Mouse (Mus musculus) MEL (cell line): ENCODE results near the gene Sipa1l1. TPM values are rescaled to one million over a fixed set of nuclear protein-coding genes. Genes with fewer than 3 reads are reported as not detected.

Experiments
- DNase-seq: peaks from one replicate; pipeline ENCODE4 v3.0.0; 2011; ENCODE audit warnings: low read depth, low spot score
- H3K27ac ChIP-seq: 2 replicates; pipeline ENCODE4 v1.5.1; 2012; ENCODE audit warnings: low read depth, mild to moderate bottlenecking, control low read depth, low read length, moderate library complexity; ENCODE audit not compliant: control insufficient read depth
- H3K27me3 ChIP-seq, 2 experiments: fragments of 150-350 bp in 1 of 2; sonication (generic) in 1 of 2; 2 replicates each; pipeline ENCODE4 v1.6.1; 2012; ENCODE audit warnings: low read length in 2 of 2, mild to moderate bottlenecking in 2 of 2, improper control_type of control experiment in 1 of 2, moderate library complexity in 1 of 2; ENCODE audit not compliant: insufficient read depth in 2 of 2, control insufficient read depth in 1 of 2
- H3K36me3 ChIP-seq, 2 experiments: 2 replicates each; pipeline ENCODE4 v1.6.1; 2012 to 2014; ENCODE audit warnings: low read length in 2 of 2, improper control_type of control experiment in 1 of 2, inconsistent platforms in 1 of 2, mild to moderate bottlenecking in 1 of 2; ENCODE audit not compliant: insufficient read depth in 2 of 2, control insufficient read depth in 1 of 2
- H3K4me1 ChIP-seq, 2 experiments: fragments of 150-350 bp in 1 of 2; sonication (generic) in 1 of 2; 2 replicates each; pipeline ENCODE4 v1.6.1; 2012; ENCODE audit warnings: low read length in 2 of 2, improper control_type of control experiment in 1 of 2, mild to moderate bottlenecking in 1 of 2; ENCODE audit not compliant: insufficient read depth in 2 of 2, control insufficient read depth in 1 of 2
- H3K4me3 ChIP-seq, 2 experiments: fragments of 150-350 bp in 1 of 2; sonication (generic) in 1 of 2; 2 replicates each; pipeline ENCODE4 v1.5.1; 2012; ENCODE audit warnings: low read depth in 2 of 2, low read length in 2 of 2, mild to moderate bottlenecking in 2 of 2, moderate library complexity in 2 of 2, control low read depth in 1 of 2, improper control_type of control experiment in 1 of 2; ENCODE audit not compliant: control insufficient read depth in 1 of 2, insufficient read depth in 1 of 2
- H3K79me2 ChIP-seq: 2 replicates; pipeline ENCODE4 v1.6.1; 2012; ENCODE audit warnings: mild to moderate bottlenecking, low read length, moderate library complexity; ENCODE audit not compliant: control insufficient read depth, poor library complexity, insufficient read depth
- H3K9ac ChIP-seq: 2 replicates; pipeline ENCODE4 v1.6.1; 2012; ENCODE audit warnings: low read depth, mild to moderate bottlenecking, control low read depth, low read length, moderate library complexity; ENCODE audit not compliant: control insufficient read depth, poor library complexity, severe bottlenecking
- H3K9me3 ChIP-seq: fragments of 150-350 bp; sonication (generic); replicated peaks from 2 replicates; pipeline ENCODE4 v1.6.1; 2012; ENCODE audit warnings: mild to moderate bottlenecking, low read length, improper control_type of control experiment, moderate library complexity; ENCODE audit not compliant: insufficient read depth
- CHD2 ChIP-seq: IDR thresholded peaks from 2 replicates; pipeline ENCODE4 v1.6.1; 2011; ENCODE audit warnings: low read length, improper control_type of control experiment
- ELF1 ChIP-seq: IDR thresholded peaks from 2 replicates; pipeline ENCODE4 v1.6.1; 2014; ENCODE audit warnings: low read depth, mild to moderate bottlenecking, inconsistent platforms, low read length, improper control_type of control experiment, moderate library complexity
- EP300 ChIP-seq, 2 experiments: IDR thresholded peaks; 2 replicates each; pipeline ENCODE4 v1.6.1; 2011; ENCODE audit warnings: improper control_type of control experiment in 2 of 2, low read length in 2 of 2, low read depth in 1 of 2, mild to moderate bottlenecking in 1 of 2
- JUND ChIP-seq: IDR thresholded peaks from 2 replicates; pipeline ENCODE4 v1.6.1; 2011; ENCODE audit warnings: low read depth, mild to moderate bottlenecking, improper control_type of control experiment, low read length
- KAT2A ChIP-seq: conservative IDR thresholded peaks from 2 replicates; pipeline ENCODE4 v1.6.1; 2012; ENCODE audit warnings: low read depth, low read length, improper control_type of control experiment, inconsistent platforms
- MAX ChIP-seq: IDR thresholded peaks from 2 replicates; pipeline ENCODE4 v1.6.1; 2011; ENCODE audit warnings: low read length, improper control_type of control experiment
- MAZ ChIP-seq: IDR thresholded peaks from 2 replicates; pipeline ENCODE4 v1.6.1; 2012; ENCODE audit warnings: low read depth, mild to moderate bottlenecking, inconsistent platforms, low read length, improper control_type of control experiment
- MXI1 ChIP-seq: IDR thresholded peaks from 2 replicates; pipeline ENCODE4 v1.6.1; 2011; ENCODE audit warnings: mild to moderate bottlenecking, low read depth, low read length, improper control_type of control experiment
- MYC ChIP-seq: IDR thresholded peaks from 2 replicates; pipeline ENCODE4 v1.6.1; 2011; ENCODE audit warnings: low read depth, mild to moderate bottlenecking, low read length, improper control_type of control experiment, moderate library complexity
- NELFE ChIP-seq: IDR thresholded peaks from 2 replicates; pipeline ENCODE4 v1.6.1; 2011; ENCODE audit warnings: low read depth, low read length, improper control_type of control experiment
- POLR2A ChIP-seq, 2 experiments: IDR thresholded peaks; 2 replicates each; pipeline ENCODE4 v1.6.1; 2011 to 2012; ENCODE audit warnings: low read length in 2 of 2, mild to moderate bottlenecking in 2 of 2, control low read depth in 1 of 2, improper control_type of control experiment in 1 of 2, low read depth in 1 of 2, moderate library complexity in 1 of 2; ENCODE audit not compliant: control insufficient read depth in 1 of 2, insufficient read depth in 1 of 2, poor library complexity in 1 of 2
- POLR2AphosphoS2 ChIP-seq: IDR thresholded peaks from 2 replicates; pipeline ENCODE4 v1.6.1; 2011; ENCODE audit warnings: low read length, improper control_type of control experiment
- RAD21 ChIP-seq: IDR thresholded peaks from 2 replicates; pipeline ENCODE4 v1.6.1; 2011; ENCODE audit warnings: mild to moderate bottlenecking, low read depth, low read length, improper control_type of control experiment
- RCOR1 ChIP-seq: IDR thresholded peaks from 2 replicates; pipeline ENCODE4 v1.6.1; 2012; ENCODE audit warnings: low read depth, mild to moderate bottlenecking, inconsistent platforms, low read length, improper control_type of control experiment
- SIN3A ChIP-seq: IDR thresholded peaks from 2 replicates; pipeline ENCODE4 v1.6.1; 2012; ENCODE audit warnings: low read length, improper control_type of control experiment, inconsistent platforms
- SMC3 ChIP-seq: IDR thresholded peaks from 2 replicates; pipeline ENCODE4 v1.6.1; 2011; ENCODE audit warnings: low read depth, low read length, improper control_type of control experiment
- TBP ChIP-seq: IDR thresholded peaks from 2 replicates; pipeline ENCODE4 v1.8.0; 2011; ENCODE audit warnings: low read depth, low read length, improper control_type of control experiment
- TCF12 ChIP-seq: IDR thresholded peaks from 2 replicates; pipeline ENCODE4 v1.6.1; 2014; ENCODE audit warnings: low read depth, mild to moderate bottlenecking, inconsistent platforms, low read length, improper control_type of control experiment, moderate library complexity
- UBTF ChIP-seq: IDR thresholded peaks from 2 replicates; pipeline ENCODE4 v1.6.1; 2012; ENCODE audit warnings: low read depth, mild to moderate bottlenecking, inconsistent platforms, low read length, improper control_type of control experiment, moderate library complexity, borderline replicate concordance; ENCODE audit not compliant: insufficient read depth
- USF1 ChIP-seq: IDR thresholded peaks from 2 replicates; pipeline ENCODE4 v1.6.1; 2014; ENCODE audit warnings: low read depth, mild to moderate bottlenecking, inconsistent platforms, low read length, improper control_type of control experiment, moderate library complexity
- ZC3H11A ChIP-seq: IDR thresholded peaks from 2 replicates; pipeline ENCODE4 v1.6.1; 2012; ENCODE audit warnings: low read depth, mild to moderate bottlenecking, inconsistent platforms, low read length, improper control_type of control experiment
- polyA plus RNA-seq, 2 experiments: library from polyadenylated mRNA; stranded (reverse) in 1 of 2; unstranded in 1 of 2; fragments of >175 nt in 1 of 2; fragments of >200 nt in 1 of 2; gene quantifications; 2 replicates each; pipeline versions ENCODE4 v1.2.1 to v1.2.4; 2012; ENCODE audit warnings: low replicate concordance in 2 of 2, low read depth in 1 of 2; ENCODE audit not compliant: insufficient read length in 2 of 2, insufficient read depth in 1 of 2, missing spikeins in 1 of 2
- total RNA-seq: library from RNA; depleted of rRNA; stranded (reverse); fragments of 300-350 nt; gene quantifications from 2 replicates; pipeline ENCODE4 v1.2.3, GENCODE M21; 2012

Gene Sipa1l1
- total and polyA plus RNA-seq, 3 experiments = 18.1 to 42.7 (median 19.3) TPM

- TF ChIP-seq MYC = 0 out of 2 replicates have a peak, but pooled peaks have one; percentile 52
- TF ChIP-seq RCOR1 = no peak
- no peak for TF ChIP-seq UBTF
- TF ChIP-seq JUND = no peak
These were observed at the start of gene Sipa1l1 (continued) for GRCm38 (mm10) chr12:82168820-82169533.

- H3K4me3 ChIP-seq = no peak overlapping the region
These were observed 47.2 kb upstream of the Sipa1l1 start for GRCm38 (mm10) chr12:82121947-82122346.

GRCm38 (mm10) chr12:82122450-82123249 is 46.5 kb upstream of the Sipa1l1 start:
- Histone ChIP-seq H3K9me3 (no peaks in the 10 kb centered on the region), H3K9ac (no peak overlapping the region), H3K79me2 (no peaks in the 10 kb centered on the region), H3K36me3 (no peaks in the 10 kb centered on the region), H3K4me1 (no peaks in the 10 kb centered on the region), H3K27me3 (peaks cover 0 to 1% of the 10 kb centered on the region in 2 experiments; a peak in 2 of 4 replicates), H3K4me3 (no peak overlapping the region), H3K27ac (no peak overlapping the region)
- no peak for TF ChIP-seq SMC3
- no peak for DNase-seq

More at GRCm38 (mm10) chr12:82121947-82122346, 47.2 kb upstream of the Sipa1l1 start:
- Histone ChIP-seq H3K27ac (no peak overlapping the region), H3K36me3 (no peaks in the 10 kb centered on the region), H3K4me1 (no peaks in the 10 kb centered on the region), H3K9ac (no peak overlapping the region), H3K27me3 (peaks cover 0 to 1% of the 10 kb centered on the region in 2 experiments; a peak in 1 of 4 replicates), H3K79me2 (no peaks in the 10 kb centered on the region), H3K9me3 (no peaks in the 10 kb centered on the region)
- no peak for DNase-seq
- TF ChIP-seq RAD21 (no peak), NELFE (no peak), MXI1 (no peak), MAX (no peak)

- Histone ChIP-seq H3K79me2 (no peaks in the 10 kb centered on the region), H3K4me1 (no peaks in the 10 kb centered on the region), H3K9me3 (no peaks in the 10 kb centered on the region), H3K36me3 (no peaks in the 10 kb centered on the region), H3K27ac (no peak overlapping the region), H3K9ac (no peak overlapping the region), H3K4me3 (no peak overlapping the region), H3K27me3 (peaks cover 2 to 5% of the 10 kb centered on the region in 2 experiments; a peak in 3 of 4 replicates)
- no peak for DNase-seq
- TF ChIP-seq MYC (no peak), MAZ (no peak), TCF12 (no peak), CHD2 (no peak), TBP (no peak), KAT2A (no peak), POLR2A (IDR thresholded peaks at IDR 0.05; ENCODE audit: control insufficient read depth in 1 of 2, insufficient read depth in 1 of 2, low read depth in 1 of 2, low read length in 2 of 2, poor library complexity in 1 of 2) (no peak), NELFE (no peak), JUND (no peak), ZC3H11A (no peak), POLR2AphosphoS2 (no peak), ELF1 (no peak), SMC3 (no peak), MAX (no peak), SIN3A (no peak), EP300 (IDR thresholded peaks at IDR 0.05; ENCODE audit: low read depth in 1 of 2, low read length in 2 of 2) (no peak), USF1 (no peak)
These were observed 42.3 kb upstream of the Sipa1l1 start for GRCm38 (mm10) chr12:82126796-82127195.
